Mouse (Mus musculus) left cerebral cortex, postnatal 14 days (tissue): ENCODE measurements around the gene Srsf2. TPM values are rescaled to one million over a fixed set of nuclear protein-coding genes. Genes with fewer than 3 reads are reported as not detected.
"Not testable (repeated sequence)": the region's sequence is repeated elsewhere in the genome, so short reads cannot be mapped to it uniquely, and the experiment has no call there.

Experiments
- DNase-seq, 2 experiments: peaks; one replicate each; pipeline ENCODE4 v3.0.0; 2021 to 2022; ENCODE audit warnings: low spot score in 2 of 2, mixed read lengths in 1 of 2
- intact Hi-C: fragments of 180-260 bp; cut with DNase I; formaldehyde crosslinking; loops from one replicate; pipeline ENCODE4 v1.15.1; 2025
- long read RNA-seq, 2 experiments: library from polyadenylated mRNA; stranded (forward); transcript quantifications; one replicate each; pipeline ENCODE4 v2.0.0; 2021
- total RNA-seq, 2 experiments: library from RNA; stranded (reverse); gene quantifications; 2 replicates each; pipeline ENCODE4 v1.2.3; 2021

Gene Srsf2
- total RNA-seq = 100 to 1,000 TPM; 161 to 168 TPM
- long read RNA-seq, experiment 1, transcript Srsf2-201 (3 exons, 1,899 nt) = major isoform, 185 of 242 reads
- long read RNA-seq, experiment 1, partial matches to known transcripts = 31 of 242 reads
- long read RNA-seq, experiment 1, other reads (novel, unspliced or antisense) = 21 of 242 reads
- long read RNA-seq, experiment 2, transcript Srsf2-201 (3 exons, 1,899 nt) = major isoform, 107 of 177 reads
- long read RNA-seq, experiment 2, partial matches to known transcripts = 36 of 177 reads
- long read RNA-seq, experiment 2, other reads (novel, unspliced or antisense) = 28 of 177 reads

DNA sequence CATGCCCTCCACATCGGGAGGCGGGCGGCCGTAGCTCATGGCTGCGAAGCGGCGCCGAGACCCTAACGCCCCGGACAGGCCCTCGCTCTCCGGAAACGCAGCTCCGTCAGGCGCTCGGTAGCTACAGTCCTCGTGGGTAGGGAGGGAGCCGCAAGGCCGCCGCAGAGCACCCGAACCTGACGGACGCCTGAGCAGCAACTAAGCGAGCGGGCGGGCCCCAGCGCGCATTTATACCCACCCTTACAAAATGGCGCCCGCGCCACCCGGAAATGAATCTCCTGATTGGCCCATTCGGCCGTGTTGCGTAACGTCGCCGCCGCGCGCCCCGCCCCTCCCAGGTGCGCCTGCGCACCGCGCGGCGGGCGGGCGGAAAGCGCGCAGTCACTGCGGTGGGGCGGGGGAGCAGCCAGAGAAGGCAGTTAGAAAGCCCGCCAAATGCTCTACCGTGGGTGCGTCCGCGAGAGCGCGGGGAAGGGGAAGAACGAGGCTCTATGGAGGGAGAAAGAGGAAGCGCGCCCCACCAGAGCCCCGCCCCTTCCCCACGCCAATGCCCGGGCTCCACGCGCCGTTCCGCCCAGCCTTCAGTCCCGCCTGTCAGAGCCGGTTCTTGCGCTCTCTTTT is at the start of gene Srsf2:
TSS of gene Srsf2 (minus strand) at position 204 of the 621 bp plus-strand sequence.
- intact Hi-C loops = no loop called here
- DNase-seq = peak; percentile 98

- intact Hi-C loops, DNase-seq: not testable (repeated sequence)
Observed at GRCm38 (mm10) chr11:116902588-116902987, 49.7 kb upstream of the Srsf2 start.

DNA sequence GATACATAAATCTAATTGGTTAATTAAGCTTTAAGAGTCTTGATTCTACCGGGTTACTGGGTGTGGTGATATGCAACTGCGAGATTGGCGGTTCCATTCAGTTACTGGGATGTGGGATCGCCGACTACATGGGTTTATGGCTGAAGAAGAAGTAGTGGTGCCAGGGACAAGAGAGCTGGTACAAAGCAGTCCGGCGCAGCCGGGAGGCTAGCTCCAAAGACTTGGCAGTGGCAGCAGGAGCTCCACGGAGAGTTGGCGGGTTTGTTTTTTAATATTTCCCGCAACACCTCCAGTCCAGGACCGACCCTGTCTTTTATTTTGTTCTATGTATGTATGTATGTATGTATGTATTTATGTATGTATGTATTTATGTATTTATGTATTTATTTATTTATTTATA is 46.4 kb upstream of the Srsf2 start:
- no peak for DNase-seq
- intact Hi-C loops = loop anchor here (10.0 kb wide), 1 partner anchor 286 kb away; no protein-coding TSS in a partner anchor

DNA sequence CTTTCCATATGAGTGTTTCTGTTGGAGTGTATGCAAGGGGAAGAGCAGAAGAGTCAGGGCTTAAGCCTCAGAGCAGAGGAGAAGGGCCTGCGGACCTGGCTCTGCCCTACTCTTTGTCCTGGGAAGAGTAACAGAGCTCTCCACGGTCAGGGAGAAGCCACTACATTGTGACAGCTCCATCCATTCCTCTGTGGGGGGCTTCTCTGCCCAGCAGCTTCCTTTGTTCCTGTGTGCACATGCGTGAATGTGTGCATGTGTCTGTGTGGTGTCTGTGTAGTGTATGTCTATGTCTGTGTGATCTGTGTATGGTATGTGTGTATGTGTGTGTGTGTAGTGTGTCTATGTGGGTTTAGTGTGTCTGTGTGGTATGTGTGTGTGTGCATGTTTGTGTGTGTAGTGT is 42.5 kb upstream of the Srsf2 start:
- intact Hi-C loops = loop anchor here (10.0 kb wide), 1 partner anchor 289 kb away; no protein-coding TSS in a partner anchor
- DNase-seq = no peak

DNA sequence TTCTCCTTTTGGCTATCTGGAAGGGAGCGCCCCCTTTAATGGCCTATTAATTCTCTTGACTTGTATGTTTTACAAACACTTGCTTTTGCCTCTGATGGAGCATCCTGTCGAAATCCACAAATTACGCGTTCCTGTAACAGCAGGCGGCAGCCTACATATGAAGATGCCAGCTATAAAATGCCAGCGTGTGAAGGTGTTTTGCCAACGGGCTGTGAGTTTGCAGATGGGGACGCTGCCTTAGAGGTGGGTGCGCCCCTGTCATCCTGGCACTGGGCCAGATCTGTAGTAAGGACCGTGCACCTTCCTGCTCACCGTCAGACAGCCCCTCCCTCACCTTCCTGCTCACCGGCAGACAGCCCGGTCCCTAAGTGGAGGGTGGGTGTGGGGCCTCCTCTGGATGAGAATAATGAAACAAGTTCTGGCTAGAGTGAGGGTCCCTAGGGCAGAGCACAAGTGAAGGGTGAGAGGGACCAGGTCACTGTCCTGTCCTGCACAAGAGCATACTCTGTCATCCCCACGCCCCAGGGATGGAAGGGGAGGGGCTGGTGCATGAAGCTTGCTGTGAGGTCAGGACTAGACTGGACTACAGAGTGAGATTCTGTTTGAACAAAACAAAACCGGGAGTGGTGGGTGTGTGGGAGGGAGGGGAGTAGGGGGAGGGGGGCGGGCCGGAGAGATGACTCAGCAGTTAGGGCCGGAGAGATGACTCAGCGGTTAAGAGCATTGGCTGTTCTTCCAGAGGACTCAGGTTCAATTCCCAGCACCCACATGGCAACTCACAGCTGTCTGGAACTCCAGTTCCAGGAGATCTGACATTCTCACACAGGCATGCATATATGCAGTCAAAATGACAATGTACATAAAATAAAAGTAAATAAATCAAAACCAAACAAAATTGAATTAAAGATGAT is 40.9 kb upstream of the Srsf2 start:
- intact Hi-C loops = loop anchor here (10.0 kb wide), 1 partner anchor 291 kb away; no protein-coding TSS in a partner anchor
- DNase-seq = peak; percentile 19 to 57

GRCm38 (mm10) chr11:116887136-116887535 is 34.2 kb upstream of the Srsf2 start:
- no peak for DNase-seq
- intact Hi-C loops = no loop called here

DNA sequence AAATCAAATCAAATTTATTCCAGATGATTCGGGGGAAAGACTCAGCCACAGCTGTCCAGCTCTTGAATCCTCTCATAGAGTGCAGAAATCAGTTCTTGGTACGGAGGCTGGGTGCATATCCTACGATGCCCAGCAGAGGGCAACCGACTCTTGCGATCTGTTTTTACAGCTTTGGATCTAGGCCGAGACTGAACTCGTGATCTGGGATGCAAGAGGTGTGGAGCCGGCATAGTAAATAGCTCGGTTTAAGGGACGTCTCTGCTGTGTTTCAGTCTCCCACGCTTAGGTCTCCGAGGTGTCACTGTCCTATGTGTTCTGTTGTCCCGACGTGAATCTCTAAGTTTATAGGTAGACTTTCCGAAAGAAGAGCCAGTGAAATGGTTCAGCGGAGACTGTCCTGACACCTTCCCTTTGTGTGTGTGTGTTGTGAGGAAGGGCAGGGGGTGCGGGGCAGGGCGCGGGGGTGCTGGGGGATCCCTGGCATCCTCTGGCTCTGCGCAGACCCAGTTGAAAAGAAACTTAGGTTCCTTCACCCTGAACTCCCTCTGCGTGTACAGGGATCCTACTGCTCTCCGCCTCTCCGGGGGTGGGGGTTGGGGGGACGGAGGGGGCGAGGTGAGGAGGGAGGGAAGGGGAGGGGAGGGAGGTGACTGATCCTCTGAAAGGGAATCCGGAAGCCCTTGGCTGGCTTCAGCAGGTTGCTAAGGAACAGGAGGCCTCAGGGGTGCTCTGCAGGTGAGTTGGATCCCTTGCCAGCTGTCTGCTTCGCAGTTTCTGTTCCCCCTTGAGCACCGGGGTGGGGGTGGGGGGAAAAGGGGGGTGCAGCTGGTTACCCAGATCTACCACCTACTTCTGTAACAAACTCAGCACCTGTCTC is 32.6 kb upstream of the Srsf2 start:
- peak; percentile 87 to 88 for DNase-seq
- intact Hi-C loops = loop anchor here (1.0 kb wide), 1 partner anchor 172 kb away; no protein-coding TSS in a partner anchor

GRCm38 (mm10) chr11:116884061-116884460 is 31.2 kb upstream of the Srsf2 start:
- DNase-seq = no peak
- intact Hi-C loops = no loop called here

- no peak for DNase-seq
- intact Hi-C loops = no loop called here
Observed at GRCm38 (mm10) chr11:116882446-116882845, 29.6 kb upstream of the Srsf2 start.

DNA sequence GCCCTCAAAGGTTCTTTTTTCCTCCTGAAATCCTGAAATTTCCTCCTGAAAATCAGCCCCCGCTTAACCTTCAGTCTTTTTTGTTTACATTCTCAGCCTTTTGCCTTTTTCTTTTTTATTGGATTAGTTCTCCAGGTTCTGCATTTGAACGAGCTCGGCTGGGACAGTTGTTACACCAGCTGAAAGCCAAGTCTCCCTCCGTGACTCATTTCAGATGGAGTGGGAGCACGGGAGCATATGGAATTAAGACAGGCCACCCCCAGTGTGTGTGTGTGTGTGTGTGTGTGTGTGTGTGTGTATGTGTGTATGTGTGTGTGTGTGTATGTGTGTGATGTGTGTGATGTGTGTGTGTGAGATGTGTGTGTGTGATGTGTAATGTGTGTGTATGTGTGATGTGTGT is 28.5 kb upstream of the Srsf2 start:
- intact Hi-C loops = no loop called here
- DNase-seq = peak; percentile 40 to 66

GRCm38 (mm10) chr11:116880839-116881238 is 27.9 kb upstream of the Srsf2 start:
- DNase-seq = peak; percentile 19 to 71
- intact Hi-C loops = no loop called here

GRCm38 (mm10) chr11:116878454-116878853 is 25.6 kb upstream of the Srsf2 start:
- intact Hi-C loops = no loop called here
- no peak for DNase-seq

DNA sequence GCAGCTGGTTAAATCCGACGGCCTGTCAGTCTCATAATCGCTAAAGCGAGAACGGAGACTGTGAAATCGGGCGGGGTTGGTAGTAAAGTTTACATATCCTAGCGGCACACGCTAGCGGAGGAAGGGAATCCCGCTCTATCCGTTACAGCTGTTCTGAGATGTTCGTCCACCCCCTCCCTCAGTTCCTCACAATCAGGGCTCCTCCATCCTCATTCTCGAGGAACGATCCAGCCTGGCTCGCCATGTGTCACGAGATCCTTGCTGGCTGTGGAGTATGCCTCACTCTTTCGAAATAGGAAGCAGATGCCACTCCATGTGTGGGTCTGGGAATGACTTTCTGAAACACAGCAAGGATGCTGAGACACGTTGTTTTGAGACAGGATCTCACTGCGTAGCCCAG is 21.1 kb upstream of the Srsf2 start:
- DNase-seq = peak; percentile 61 to 73
- intact Hi-C loops = no loop called here

GRCm38 (mm10) chr11:116871538-116871937 is 18.6 kb upstream of the Srsf2 start:
- intact Hi-C loops = no loop called here
- DNase-seq = no peak

DNA sequence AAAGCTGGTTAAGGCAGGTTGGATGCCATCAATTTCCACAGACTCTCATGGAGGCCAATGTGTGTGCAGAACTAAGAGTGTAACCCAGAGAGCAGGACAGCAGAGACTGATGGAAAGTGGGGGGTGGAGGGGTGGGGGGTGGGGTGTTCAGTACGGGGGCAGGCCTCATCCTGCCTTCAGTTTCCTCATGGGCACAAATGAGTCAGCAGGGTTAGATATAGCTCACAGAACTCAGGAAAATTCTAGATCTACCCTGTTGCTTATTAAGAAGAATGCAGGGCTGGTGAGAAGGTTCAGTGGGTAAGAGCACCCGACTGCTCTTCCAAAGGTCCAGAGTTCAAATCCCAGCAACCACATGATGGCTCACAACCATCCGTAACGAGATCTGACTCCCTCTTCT is 16.7 kb upstream of the Srsf2 start:
- no peak for DNase-seq
- intact Hi-C loops = no loop called here

- intact Hi-C loops = no loop called here
- DNase-seq = no peak
Observed at GRCm38 (mm10) chr11:116869223-116869622, 16.3 kb upstream of the Srsf2 start.

DNA sequence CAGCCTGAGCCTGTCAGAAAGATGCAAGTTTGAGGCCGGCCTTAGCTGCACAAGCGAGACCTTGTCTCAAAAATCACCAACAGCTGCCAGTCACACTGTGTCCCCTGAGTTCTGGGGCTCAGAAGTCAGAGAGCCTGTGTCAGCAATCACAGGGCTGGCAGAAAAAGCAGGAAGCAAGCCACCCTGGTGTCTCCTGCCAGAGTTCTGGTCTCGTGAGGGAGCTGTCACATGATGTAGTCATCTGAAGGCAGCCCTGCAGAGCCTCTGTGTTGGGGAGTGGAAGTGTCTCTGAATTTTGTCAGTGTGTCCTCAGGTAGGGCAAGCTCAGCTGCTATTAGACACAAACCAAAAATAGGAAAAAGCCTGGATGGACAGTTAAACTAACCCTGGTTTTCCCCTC is 15.2 kb upstream of the Srsf2 start:
- intact Hi-C loops = no loop called here

DNA sequence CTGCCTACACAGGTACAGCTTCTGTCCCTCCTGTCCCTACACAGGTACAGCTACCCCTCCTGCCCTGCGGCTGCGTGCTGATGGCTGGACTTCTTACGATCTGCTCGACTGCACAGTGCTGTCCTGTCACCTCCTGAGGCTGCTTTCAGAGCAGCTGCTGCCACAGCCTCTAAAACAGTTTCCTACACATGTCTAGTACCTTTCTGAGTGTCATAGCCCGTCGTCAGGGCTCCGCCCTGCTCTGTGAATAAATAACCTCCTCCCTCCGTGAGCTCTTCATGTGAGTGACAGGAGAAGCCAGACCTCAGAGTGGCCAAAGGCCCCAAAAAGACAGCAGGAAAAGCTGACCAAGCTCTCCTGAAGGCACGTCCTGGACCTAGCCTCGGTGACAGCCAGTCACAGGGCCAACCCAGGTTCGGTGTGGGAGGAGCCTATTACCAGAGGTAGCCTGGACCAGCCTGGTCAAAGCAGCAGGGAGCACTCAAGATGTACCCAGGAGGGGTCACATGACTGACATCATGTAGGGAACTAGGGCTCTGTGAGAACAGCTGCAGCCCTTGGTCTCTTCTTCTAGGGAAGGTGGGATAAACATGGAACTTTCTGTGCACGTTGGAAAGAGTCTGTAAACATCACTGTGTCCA is 13.2 kb upstream of the Srsf2 start:
- intact Hi-C loops = no loop called here
- no peak for DNase-seq

More for the DNA sequence above, 15.2 kb upstream of the Srsf2 start:
- peak in 1 of 2 experiments; percentile 64 for DNase-seq
